Mouse (Mus musculus): ENCODE results near the gene Dmtf1. TPM values are rescaled to one million over a fixed set of nuclear protein-coding genes. Genes with fewer than 3 reads are reported as not detected.

Dmtf1 gene
- polyA plus RNA-seq (2012; rRNA removed): 87.0 and 91.7 TPM in 2 replicates

DNA sequence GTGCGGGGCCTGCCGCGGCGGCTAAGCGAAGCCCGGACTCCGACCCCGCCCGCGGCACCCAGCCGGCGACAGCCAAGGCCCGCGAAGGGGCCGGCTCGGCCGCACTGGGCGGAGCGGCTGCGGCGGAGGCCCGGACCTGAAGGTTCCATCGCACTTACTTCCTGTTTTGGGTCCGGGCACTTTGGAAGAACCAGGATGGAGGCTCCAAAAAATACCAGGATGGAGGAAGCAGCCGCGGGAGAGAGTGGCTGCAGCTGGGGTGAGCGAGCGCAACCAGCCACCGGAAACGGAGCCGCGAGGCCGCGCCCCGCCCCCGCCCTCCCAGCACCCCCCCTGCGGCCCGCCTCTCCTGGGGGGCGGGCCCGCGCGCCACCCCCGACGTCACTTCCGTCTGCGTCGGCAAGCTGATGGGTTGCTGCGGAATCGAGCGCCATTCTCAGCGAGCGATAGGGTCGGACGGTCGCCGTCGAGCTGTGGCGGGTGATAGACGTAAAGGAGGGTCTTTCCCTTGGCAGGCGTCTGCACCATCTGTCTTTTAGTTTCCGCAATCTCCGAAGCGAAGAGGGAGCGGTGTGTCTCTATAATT lies at the start of gene Dmtf1:
Dmtf1 (minus strand) TSS at position 321 of the 586 bp plus-strand sequence.

DNA sequence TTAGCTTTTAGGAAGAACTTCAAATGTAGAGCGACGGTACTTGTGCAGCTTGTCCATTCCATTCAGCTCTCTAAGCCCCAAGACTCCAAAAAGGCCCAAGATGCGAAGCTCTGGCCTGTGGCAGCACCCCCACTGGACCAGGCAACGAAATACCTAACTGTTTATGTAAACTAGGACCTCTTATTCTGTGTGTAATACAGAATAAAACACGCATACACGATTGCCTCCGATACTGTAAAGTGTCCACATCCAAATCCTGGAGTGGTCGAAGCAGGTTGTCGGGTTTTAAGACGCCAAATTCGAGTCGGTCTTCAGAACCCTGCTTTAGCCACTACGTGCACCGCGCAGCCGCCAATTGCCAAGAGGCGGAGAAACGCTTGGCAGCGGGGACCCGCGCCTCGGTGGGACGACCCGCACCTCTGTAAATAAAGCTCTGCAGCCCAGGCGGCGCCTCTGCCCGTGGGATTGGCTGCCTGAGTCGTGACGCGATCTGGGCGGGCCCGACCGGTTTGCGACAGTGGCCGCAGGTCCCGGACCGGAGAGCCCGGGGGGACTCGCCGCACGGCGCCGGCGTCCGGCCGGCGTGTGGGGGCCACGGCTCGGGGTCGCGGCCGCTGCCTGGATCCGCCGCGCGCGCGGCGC lies 61.2 kb downstream of the Dmtf1 start, which contains the start of gene Tmem243:
Tmem243 (plus strand) TSS at position 462 of the 642 bp plus-strand sequence.

Other genes with a start within 250 kb of the Dmtf1 start
- 16.1 and 17.2 TPM in 2 replicates for gene Crot, start 164.5 kb downstream of the Dmtf1 start, polyA plus RNA-seq (2012; rRNA removed)
- gene Tmem243, start 61.1 kb downstream of the Dmtf1 start, polyA plus RNA-seq (2012; rRNA removed): 6.0 and 6.7 TPM in 2 replicates
- 16.5 and 19.5 TPM in 2 replicates for gene 9330182L06Rik, start 104.3 kb upstream of the Dmtf1 start, polyA plus RNA-seq (2012; rRNA removed)

All from central nervous system, embryonic 14 days (tissue).